Mouse (Mus musculus): ENCODE results near the gene Angptl2. TPM values are rescaled to one million over a fixed set of nuclear protein-coding genes. Genes with fewer than 3 reads are reported as not detected.

The Angptl2 gene
- polyA plus RNA-seq, 1 experiment from 2014 or later, result 24.4 TPM

DNA sequence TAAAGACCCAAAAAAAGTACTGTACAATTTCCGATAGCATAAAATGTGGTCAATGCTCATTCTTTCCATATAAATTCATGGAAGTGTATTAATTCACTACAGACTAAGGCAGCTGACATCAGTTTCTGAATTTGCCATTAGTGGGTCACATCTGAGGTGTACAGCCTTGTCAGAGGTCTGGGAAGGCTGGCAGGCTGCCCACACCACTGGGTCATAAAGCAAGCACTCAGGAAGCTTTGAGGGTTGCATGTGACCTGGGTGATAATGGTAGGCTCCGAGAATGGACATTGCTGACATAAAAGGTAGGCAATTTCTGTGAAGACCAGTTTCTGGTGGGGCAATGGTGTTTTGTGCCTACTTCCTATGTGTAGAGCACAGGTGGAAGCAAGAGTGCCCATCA, 28.0 kb upstream of the Angptl2 start:
- WGBS, result 92% methylated on average over 2 of the region's 2 CpGs
- DNase-seq (ENCODE audit: low spot score), result no peak
- H3K4me2 ChIP-seq (ENCODE audit: low read depth, low read length, severe bottlenecking), result no peak overlapping the region
- H3K27ac ChIP-seq (ENCODE audit: low read depth, low read length), result no peak overlapping the region
- H3K4me1 ChIP-seq (replicated peaks; ENCODE audit: control insufficient read depth, insufficient read depth, low read length), result peaks cover 2% of the 10 kb centered on the region; the same call in 1 of the 2 replicates
- no peak overlapping the region for H3K9ac ChIP-seq (ENCODE audit: low read length)
- no peaks in the 10 kb centered on the region for H3K36me3 ChIP-seq (ENCODE audit: control insufficient read depth, insufficient read depth, low read length)
- H3K4me3 ChIP-seq (ENCODE audit: low read depth, low read length), result no peak overlapping the region
- no peak for ATAC-seq (replicated peaks; ENCODE audit: low FRiP score)
- H3K27me3 ChIP-seq (ENCODE audit: control insufficient read depth, insufficient read depth, low read length), result no peaks in the 10 kb centered on the region
- no peaks in the 10 kb centered on the region for H3K9me3 ChIP-seq (ENCODE audit: control insufficient read depth, low read length)

DNA sequence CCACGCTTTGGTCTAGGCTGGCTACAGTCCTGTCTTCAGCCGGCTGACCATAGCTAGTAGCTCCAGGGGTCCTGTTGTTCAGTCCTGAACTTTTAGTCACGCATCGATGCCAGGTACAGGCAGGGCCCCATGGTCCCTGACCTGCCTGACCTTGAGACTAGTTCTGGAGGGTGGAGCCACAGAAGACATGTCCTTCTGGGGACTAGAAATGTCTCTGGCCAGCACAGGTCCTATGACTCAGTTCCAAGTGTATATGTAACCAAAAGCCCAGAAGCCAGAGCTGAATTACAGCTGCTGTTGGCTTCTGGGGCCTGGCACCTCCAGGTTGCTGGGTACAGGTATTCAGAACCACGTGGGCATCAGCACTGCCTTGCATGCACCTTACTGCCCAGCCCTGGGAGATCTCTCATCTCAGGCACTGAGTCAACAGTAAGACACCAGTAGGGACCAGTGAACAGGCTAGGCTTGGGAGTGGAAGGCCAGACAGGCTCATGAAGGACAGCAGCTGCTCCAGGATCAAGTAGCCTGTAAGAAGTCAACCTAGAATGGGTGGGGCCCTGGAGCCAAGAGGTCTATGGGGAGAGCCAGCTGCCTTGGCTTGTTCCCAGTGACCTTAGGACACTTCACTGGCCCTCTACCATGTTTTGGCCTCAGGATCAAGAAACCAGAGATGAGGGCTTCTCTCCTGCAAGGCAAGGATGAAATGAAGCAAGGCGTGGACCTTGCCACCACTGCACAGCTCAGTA, 26.8 kb upstream of the Angptl2 start:
- ATAC-seq (replicated peaks; ENCODE audit: low FRiP score) (no peak), DNase-seq (ENCODE audit: low spot score) (no peak)
- Histone ChIP-seq H3K4me3 (ENCODE audit: low read depth, low read length) (no peak overlapping the region), H3K27me3 (ENCODE audit: control insufficient read depth, insufficient read depth, low read length) (no peaks in the 10 kb centered on the region), H3K9ac (ENCODE audit: low read length) (no peak overlapping the region), H3K4me1 (replicated peaks; ENCODE audit: control insufficient read depth, insufficient read depth, low read length) (peaks cover 2% of the 10 kb centered on the region; the same call in 1 of the 2 replicates), H3K9me3 (ENCODE audit: control insufficient read depth, low read length) (no peaks in the 10 kb centered on the region), H3K4me2 (ENCODE audit: low read depth, low read length, severe bottlenecking) (no peak overlapping the region), H3K27ac (ENCODE audit: low read depth, low read length) (no peak overlapping the region), H3K36me3 (ENCODE audit: control insufficient read depth, insufficient read depth, low read length) (no peaks in the 10 kb centered on the region)
- WGBS, result 84% methylated on average over 6 of the region's 6 CpGs

DNA sequence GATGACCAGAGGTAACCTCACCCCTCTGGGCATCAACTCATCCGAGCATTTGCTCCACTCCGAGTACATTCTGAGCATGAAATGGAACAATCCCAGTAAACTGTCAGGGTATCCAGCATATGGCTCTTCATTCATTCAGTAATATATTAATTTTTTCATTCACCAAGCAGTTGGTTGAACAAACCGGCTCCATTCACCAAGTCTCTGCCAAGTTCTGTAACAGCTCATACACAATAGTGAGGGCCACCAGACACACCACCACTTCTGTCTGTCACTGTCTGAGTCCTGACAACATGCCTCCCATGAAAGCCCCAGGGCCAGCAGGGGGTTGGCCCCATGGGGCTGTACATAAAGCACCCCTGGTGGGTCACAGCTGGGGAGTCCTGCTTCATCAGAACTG, 25.9 kb upstream of the Angptl2 start:
- H3K4me3 ChIP-seq (ENCODE audit: low read depth, low read length), result no peak overlapping the region
- no peak overlapping the region for H3K9ac ChIP-seq (ENCODE audit: low read length)
- WGBS, result 83% methylated on average over 3 of the region's 3 CpGs
- H3K4me2 ChIP-seq (ENCODE audit: low read depth, low read length, severe bottlenecking), result no peak overlapping the region
- no peaks in the 10 kb centered on the region for H3K27me3 ChIP-seq (ENCODE audit: control insufficient read depth, insufficient read depth, low read length)
- no peaks in the 10 kb centered on the region for H3K9me3 ChIP-seq (ENCODE audit: control insufficient read depth, low read length)
- no peak overlapping the region for H3K27ac ChIP-seq (ENCODE audit: low read depth, low read length)
- no peak for DNase-seq (ENCODE audit: low spot score)
- H3K4me1 ChIP-seq (replicated peaks; ENCODE audit: control insufficient read depth, insufficient read depth, low read length), result peaks cover 2% of the 10 kb centered on the region; the same call in 1 of the 2 replicates
- ATAC-seq (replicated peaks; ENCODE audit: low FRiP score), result no peak
- no peaks in the 10 kb centered on the region for H3K36me3 ChIP-seq (ENCODE audit: control insufficient read depth, insufficient read depth, low read length)

DNA sequence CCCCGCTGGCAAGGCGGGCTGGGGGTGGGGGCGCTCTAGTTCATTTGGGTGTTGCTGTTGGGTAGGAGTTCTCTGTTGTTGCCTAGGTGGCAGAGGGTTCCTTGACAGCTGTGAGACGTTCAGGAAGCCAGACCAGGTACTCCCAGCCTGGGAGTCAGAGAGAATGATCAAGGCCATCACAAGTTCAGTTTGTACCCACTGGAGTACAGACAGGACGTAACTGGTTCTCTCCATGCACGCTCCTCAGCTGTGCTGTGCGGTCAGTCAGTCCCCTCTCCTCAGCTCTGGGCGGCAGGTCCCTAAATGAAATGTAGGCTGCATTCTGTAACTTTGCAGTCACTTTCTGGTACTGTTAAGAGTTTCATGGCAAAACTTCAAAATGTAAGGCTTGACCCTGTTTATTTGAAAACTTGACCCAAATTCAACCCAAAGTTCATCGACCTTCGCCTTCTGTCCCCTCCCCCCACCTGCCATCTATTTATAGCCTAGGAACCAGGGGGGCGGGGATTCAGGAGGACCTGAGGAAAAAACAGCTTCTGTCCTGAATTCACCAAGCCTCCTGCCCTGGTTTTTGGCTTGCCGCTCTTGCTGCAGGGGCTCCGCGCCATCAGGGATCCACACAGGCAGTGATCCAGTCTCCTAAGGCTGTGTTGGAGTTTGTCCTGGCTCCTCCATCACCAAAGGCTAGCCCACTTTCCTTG, 15.4 kb upstream of the Angptl2 start:
- H3K9ac ChIP-seq (ENCODE audit: low read length), result no peak overlapping the region
- WGBS, result 78% methylated on average over 14 of the region's 14 CpGs
- H3K27me3 ChIP-seq (ENCODE audit: control insufficient read depth, insufficient read depth, low read length), result no peaks in the 10 kb centered on the region
- H3K27ac ChIP-seq (ENCODE audit: low read depth, low read length), result no peak overlapping the region
- no peaks in the 10 kb centered on the region for H3K9me3 ChIP-seq (ENCODE audit: control insufficient read depth, low read length)
- DNase-seq (ENCODE audit: low spot score) (no peak), ATAC-seq (replicated peaks; ENCODE audit: low FRiP score) (no peak)
- H3K4me1 ChIP-seq (replicated peaks; ENCODE audit: control insufficient read depth, insufficient read depth, low read length), result 0 out of 2 replicates have a peak, but pooled peaks cover 2% of the 10 kb centered on the region
- H3K4me3 ChIP-seq (ENCODE audit: low read depth, low read length), result no peak overlapping the region
- no peaks in the 10 kb centered on the region for H3K36me3 ChIP-seq (ENCODE audit: control insufficient read depth, insufficient read depth, low read length)
- H3K4me2 ChIP-seq (ENCODE audit: low read depth, low read length, severe bottlenecking), result no peak overlapping the region

DNA sequence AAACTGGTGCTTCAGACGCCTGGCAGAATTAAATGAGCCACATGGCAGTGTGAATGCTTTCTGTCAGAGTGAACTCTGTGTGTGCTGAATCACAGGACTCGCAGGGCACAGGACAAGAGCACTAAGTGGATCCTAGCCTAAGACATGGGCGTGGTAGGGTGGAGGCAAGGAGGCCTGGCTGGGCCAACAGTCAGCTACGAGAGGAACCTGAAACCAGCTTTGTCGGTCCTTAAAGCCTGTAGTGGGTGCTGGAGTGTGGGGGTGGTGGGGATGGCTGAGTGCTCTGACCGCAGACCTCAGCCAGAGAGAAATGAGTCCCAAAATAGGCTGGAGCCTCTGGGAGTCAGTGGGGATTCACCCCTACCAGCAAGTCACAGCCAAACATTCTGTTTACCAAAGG, 12.6 kb upstream of the Angptl2 start:
- ATAC-seq (replicated peaks; ENCODE audit: low FRiP score) (no peak), DNase-seq (ENCODE audit: low spot score) (no peak)
- H3K27me3 ChIP-seq (ENCODE audit: control insufficient read depth, insufficient read depth, low read length), result no peaks in the 10 kb centered on the region
- H3K9ac ChIP-seq (ENCODE audit: low read length), result no peak overlapping the region
- H3K4me1 ChIP-seq (replicated peaks; ENCODE audit: control insufficient read depth, insufficient read depth, low read length), result peaks cover 8% of the 10 kb centered on the region; the same call in 1 of the 2 replicates
- H3K4me3 ChIP-seq (ENCODE audit: low read depth, low read length), result no peak overlapping the region
- no peaks in the 10 kb centered on the region for H3K9me3 ChIP-seq (ENCODE audit: control insufficient read depth, low read length)
- no peak overlapping the region for H3K4me2 ChIP-seq (ENCODE audit: low read depth, low read length, severe bottlenecking)
- no peak overlapping the region for H3K27ac ChIP-seq (ENCODE audit: low read depth, low read length)
- 57% methylated on average over 6 of the region's 6 CpGs for WGBS
- no peaks in the 10 kb centered on the region for H3K36me3 ChIP-seq (ENCODE audit: control insufficient read depth, insufficient read depth, low read length)

DNA sequence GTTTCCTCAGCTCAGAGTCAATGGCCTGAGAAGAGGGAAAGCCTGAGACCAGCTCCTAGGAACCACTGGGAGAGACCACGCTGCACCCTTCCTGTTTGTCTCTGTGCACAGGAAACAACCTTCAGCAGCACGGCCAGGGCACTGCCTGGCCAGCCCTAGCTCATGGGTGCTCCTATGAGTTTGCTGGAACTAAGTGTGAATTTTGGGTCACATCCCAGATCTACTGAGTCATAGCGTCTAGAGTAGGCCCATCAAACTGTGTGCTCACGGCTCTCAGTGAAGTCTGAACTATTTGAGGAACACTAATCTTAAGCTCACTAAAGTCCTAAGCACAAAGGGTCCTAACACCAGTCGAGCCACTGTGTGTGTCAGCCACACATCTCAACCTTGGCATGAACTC, 10.9 kb upstream of the Angptl2 start:
- no peak for ATAC-seq (replicated peaks; ENCODE audit: low FRiP score)
- WGBS, result 86% methylated on average over 5 of the region's 5 CpGs

DNA sequence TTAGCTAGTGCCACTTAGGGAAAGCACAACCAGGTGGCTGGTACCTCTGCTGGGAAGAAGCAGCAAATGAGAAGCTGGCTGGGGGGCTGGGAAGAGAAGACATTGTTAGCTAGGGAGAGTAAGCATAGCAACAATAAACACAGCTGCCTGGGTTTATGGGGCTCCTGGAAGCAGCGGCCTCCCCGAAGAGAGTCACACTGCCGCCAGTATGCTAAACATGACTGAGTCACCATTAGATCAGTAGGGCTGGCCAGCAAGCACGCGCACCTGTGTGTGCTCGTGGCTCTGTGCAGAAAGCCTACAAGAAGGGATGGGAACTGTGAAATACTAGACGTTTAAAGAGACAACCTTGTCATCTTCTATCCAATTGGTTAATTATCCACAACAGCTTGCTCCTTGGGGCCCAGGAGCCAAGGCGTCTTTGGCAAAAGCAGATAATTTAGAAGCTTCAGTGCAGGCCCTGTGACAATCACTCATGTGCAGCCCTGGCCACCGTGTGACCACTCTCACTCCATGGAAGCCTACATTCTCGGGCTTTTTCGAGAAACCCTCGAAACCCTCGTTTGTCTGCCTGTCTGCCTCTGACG, 9.8 kb upstream of the Angptl2 start:
- Histone ChIP-seq H3K4me1 (replicated peaks; ENCODE audit: control insufficient read depth, insufficient read depth, low read length) (peaks cover 8% of the 10 kb centered on the region; the same call in 1 of the 2 replicates), H3K9me3 (ENCODE audit: control insufficient read depth, low read length) (no peaks in the 10 kb centered on the region), H3K4me3 (ENCODE audit: low read depth, low read length) (no peak overlapping the region), H3K4me2 (ENCODE audit: low read depth, low read length, severe bottlenecking) (no peak overlapping the region), H3K36me3 (ENCODE audit: control insufficient read depth, insufficient read depth, low read length) (no peaks in the 10 kb centered on the region), H3K27me3 (ENCODE audit: control insufficient read depth, insufficient read depth, low read length) (no peaks in the 10 kb centered on the region), H3K9ac (ENCODE audit: low read length) (no peak overlapping the region), H3K27ac (ENCODE audit: low read depth, low read length) (no peak overlapping the region)
- 63% methylated on average over 14 of the region's 14 CpGs for WGBS
- no peak for ATAC-seq (replicated peaks; ENCODE audit: low FRiP score)
- DNase-seq (ENCODE audit: low spot score), result no peak

More for the DNA sequence above, 10.9 kb upstream of the Angptl2 start:
- Histone ChIP-seq H3K4me1 (replicated peaks; ENCODE audit: control insufficient read depth, insufficient read depth, low read length) (peaks cover 8% of the 10 kb centered on the region; the same call in 1 of the 2 replicates), H3K27ac (ENCODE audit: low read depth, low read length) (no peak overlapping the region), H3K27me3 (ENCODE audit: control insufficient read depth, insufficient read depth, low read length) (no peaks in the 10 kb centered on the region), H3K4me3 (ENCODE audit: low read depth, low read length) (no peak overlapping the region), H3K9me3 (ENCODE audit: control insufficient read depth, low read length) (no peaks in the 10 kb centered on the region), H3K9ac (ENCODE audit: low read length) (no peak overlapping the region), H3K36me3 (ENCODE audit: control insufficient read depth, insufficient read depth, low read length) (no peaks in the 10 kb centered on the region), H3K4me2 (ENCODE audit: low read depth, low read length, severe bottlenecking) (no peak overlapping the region)
- DNase-seq (ENCODE audit: low spot score), result no peak

DNA sequence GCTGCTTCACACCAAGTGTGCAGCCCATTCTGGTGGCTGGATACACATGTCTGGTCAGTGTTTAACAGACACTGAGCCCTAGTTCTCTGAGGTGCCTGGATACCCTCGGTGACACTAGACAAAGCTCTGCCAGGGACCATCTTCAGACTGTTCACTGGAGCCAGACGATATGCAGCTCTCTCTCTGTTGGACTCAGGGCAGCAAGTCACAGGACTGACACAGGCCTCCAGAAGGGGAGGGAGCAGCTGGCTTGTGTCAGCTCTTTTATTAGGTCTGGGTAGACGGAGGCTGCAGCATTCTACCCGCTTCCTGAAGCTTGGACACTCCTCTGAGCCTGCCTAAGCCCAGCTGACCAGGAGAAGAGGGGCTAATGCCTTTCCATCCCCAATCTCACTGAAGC, 8.8 kb upstream of the Angptl2 start:
- H3K27me3 ChIP-seq (ENCODE audit: control insufficient read depth, insufficient read depth, low read length), result no peaks in the 10 kb centered on the region
- no peak overlapping the region for H3K27ac ChIP-seq (ENCODE audit: low read depth, low read length)
- peaks cover 8% of the 10 kb centered on the region; the same call in 1 of the 2 replicates for H3K4me1 ChIP-seq (replicated peaks; ENCODE audit: control insufficient read depth, insufficient read depth, low read length)
- WGBS, result 39% methylated on average over 4 of the region's 4 CpGs
- no peak overlapping the region for H3K9ac ChIP-seq (ENCODE audit: low read length)
- ATAC-seq (replicated peaks; ENCODE audit: low FRiP score) (no peak), DNase-seq (ENCODE audit: low spot score) (no peak)
- H3K4me3 ChIP-seq (ENCODE audit: low read depth, low read length), result no peak overlapping the region
- no peaks in the 10 kb centered on the region for H3K9me3 ChIP-seq (ENCODE audit: control insufficient read depth, low read length)
- no peak overlapping the region for H3K4me2 ChIP-seq (ENCODE audit: low read depth, low read length, severe bottlenecking)
- no peaks in the 10 kb centered on the region for H3K36me3 ChIP-seq (ENCODE audit: control insufficient read depth, insufficient read depth, low read length)
